Mouse (Mus musculus): ENCODE results near the gene Lipc. TPM values are rescaled to one million over a fixed set of nuclear protein-coding genes. Genes with fewer than 3 reads are reported as not detected.

Gene Lipc
- total and polyA plus RNA-seq, 2 experiments from 2014 or later, result not detected

DNA sequence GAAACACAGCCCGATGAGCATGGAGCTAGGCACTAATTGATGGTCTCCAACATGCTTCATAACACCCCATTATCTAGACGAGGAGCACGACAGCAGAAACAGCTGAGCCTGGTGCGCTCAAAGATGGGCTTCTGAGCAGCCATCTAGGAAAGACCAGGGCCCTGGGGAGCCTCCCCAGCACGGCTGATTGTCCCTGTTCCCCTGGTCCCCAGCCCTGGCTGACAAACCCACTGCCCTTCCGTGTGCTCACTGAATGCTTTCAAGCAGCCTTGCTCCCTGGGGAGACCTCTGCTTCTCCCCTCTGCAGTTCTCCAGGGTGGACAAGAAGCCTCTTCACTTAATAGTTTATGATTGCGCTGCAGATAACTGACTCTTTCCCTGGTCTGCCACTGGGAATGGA is 35.5 kb downstream of the Lipc start:
- no peaks in the 10 kb centered on the region for H3K9me3 ChIP-seq (ENCODE audit: low read length)
- ATAC-seq (ENCODE audit: low FRiP score) (no peak), DNase-seq (ENCODE audit: low spot score) (no peak)
- H3K4me2 ChIP-seq (ENCODE audit: low read depth, low read length, poor library complexity, severe bottlenecking), result no peak overlapping the region
- no peak overlapping the region for H3K9ac ChIP-seq (replicated peaks; ENCODE audit: low read length, poor library complexity, severe bottlenecking)
- no peak for TF ChIP-seq CTCF (IDR thresholded peaks at IDR 0.05)
- H3K4me3 ChIP-seq (ENCODE audit: low read depth, low read length), result no peak overlapping the region
- no peaks in the 10 kb centered on the region for H3K27me3 ChIP-seq (ENCODE audit: insufficient read depth, low read length)
- 60% methylated on average over 7 of the region's 7 CpGs for WGBS
- H3K27ac ChIP-seq (ENCODE audit: low read depth, low read length), result no peak overlapping the region
- no peaks in the 10 kb centered on the region for H3K36me3 ChIP-seq (ENCODE audit: insufficient read depth, low read length)
- no peaks in the 10 kb centered on the region for H3K4me1 ChIP-seq (ENCODE audit: insufficient read depth, low read length)

DNA sequence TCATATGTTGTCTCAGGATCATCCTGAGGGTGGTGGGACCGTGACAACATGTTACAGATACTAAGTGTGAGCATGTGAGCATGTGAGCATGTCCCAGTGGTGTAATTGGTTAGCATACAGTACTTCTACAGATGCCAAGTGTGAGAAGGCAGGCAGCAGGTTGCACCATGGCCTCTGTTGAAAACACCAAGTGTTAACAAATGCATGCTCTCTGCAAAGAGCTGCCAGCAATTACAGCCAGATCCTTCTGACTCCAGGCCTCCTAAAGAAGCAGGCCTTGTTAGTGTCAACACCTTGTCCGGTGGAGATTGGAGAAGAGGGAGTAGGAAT is 36.7 kb downstream of the Lipc start:
- H3K27me3 ChIP-seq (ENCODE audit: insufficient read depth, low read length), result no peaks in the 10 kb centered on the region
- no peaks in the 10 kb centered on the region for H3K36me3 ChIP-seq (ENCODE audit: insufficient read depth, low read length)
- no peak overlapping the region for H3K4me2 ChIP-seq (ENCODE audit: low read depth, low read length, poor library complexity, severe bottlenecking)
- no peak overlapping the region for H3K9ac ChIP-seq (replicated peaks; ENCODE audit: low read length, poor library complexity, severe bottlenecking)
- no peaks in the 10 kb centered on the region for H3K4me1 ChIP-seq (ENCODE audit: insufficient read depth, low read length)
- no peak for TF ChIP-seq CTCF (IDR thresholded peaks at IDR 0.05)
- H3K27ac ChIP-seq (ENCODE audit: low read depth, low read length), result no peak overlapping the region
- WGBS, result 82% methylated on average over 2 of the region's 2 CpGs
- DNase-seq (ENCODE audit: low spot score), result no peak
- H3K4me3 ChIP-seq (ENCODE audit: low read depth, low read length), result no peak overlapping the region
- H3K9me3 ChIP-seq (ENCODE audit: low read length), result no peaks in the 10 kb centered on the region
- ATAC-seq (ENCODE audit: low FRiP score), result no peak

DNA sequence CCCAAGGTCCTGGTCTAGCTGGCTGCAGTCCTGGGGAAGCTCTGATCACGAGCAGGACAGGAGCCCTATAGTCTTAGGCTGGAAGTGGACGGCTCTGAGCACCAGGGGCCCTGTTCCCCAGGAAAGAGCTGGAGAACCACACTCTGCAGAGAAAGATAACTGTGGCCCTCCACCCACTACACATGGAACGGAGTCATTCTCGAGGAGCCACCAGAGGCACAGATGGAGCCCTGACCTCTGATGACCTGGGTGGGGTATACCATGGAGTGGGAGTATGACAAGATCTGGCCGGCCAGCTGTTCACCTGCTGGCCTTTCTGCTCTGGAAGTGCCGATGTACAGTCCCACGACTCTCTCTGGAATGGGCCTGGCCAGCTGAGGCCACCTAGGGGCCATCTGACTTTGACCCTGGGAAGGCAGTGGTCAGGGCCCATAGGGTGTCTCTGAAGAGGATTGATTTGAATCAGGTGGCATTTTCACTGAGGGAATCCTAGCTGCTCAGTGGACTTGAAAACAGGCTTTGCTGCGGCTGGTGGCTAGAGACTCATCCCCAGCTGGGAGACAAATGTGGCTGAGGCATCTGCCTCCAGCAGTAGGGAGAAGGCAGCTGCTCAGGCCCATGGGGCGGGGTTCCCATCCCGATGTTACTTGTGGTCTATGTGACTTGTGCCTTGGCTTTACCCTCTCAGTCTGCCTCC is 37.2 kb downstream of the Lipc start:
- Histone ChIP-seq H3K4me3 (ENCODE audit: low read depth, low read length) (no peak overlapping the region), H3K9ac (replicated peaks; ENCODE audit: low read length, poor library complexity, severe bottlenecking) (no peak overlapping the region), H3K4me2 (ENCODE audit: low read depth, low read length, poor library complexity, severe bottlenecking) (no peak overlapping the region), H3K27ac (ENCODE audit: low read depth, low read length) (no peak overlapping the region), H3K9me3 (ENCODE audit: low read length) (no peaks in the 10 kb centered on the region), H3K36me3 (ENCODE audit: insufficient read depth, low read length) (no peaks in the 10 kb centered on the region), H3K27me3 (ENCODE audit: insufficient read depth, low read length) (no peaks in the 10 kb centered on the region), H3K4me1 (ENCODE audit: insufficient read depth, low read length) (no peaks in the 10 kb centered on the region)
- DNase-seq (ENCODE audit: low spot score), result no peak
- no peak for ATAC-seq (ENCODE audit: low FRiP score)
- WGBS, result 82% methylated on average over 10 of the region's 10 CpGs
- TF ChIP-seq CTCF (IDR thresholded peaks at IDR 0.05), result no peak

DNA sequence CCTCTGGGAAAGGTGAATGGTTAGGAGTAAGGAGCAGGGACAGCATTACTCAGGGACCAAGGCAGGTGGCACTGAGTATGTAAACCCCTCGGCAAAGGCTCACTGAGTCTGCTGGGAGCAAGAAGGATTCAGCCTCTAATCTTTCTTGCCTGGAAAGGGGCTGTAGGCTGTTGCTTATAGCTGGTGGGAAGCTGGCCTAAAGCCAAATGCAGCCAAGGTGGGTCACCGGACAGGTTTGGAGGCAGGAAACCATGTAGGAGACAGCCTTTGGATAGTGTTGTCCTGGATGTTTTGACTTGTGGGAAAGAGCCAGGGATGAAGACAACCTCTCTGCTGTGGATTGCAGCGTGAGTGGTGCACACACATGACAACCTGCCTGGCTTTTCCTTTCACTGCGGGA is 40.9 kb downstream of the Lipc start:
- no peaks in the 10 kb centered on the region for H3K36me3 ChIP-seq (ENCODE audit: insufficient read depth, low read length)
- DNase-seq (ENCODE audit: low spot score) (no peak), ATAC-seq (ENCODE audit: low FRiP score) (no peak)
- H3K4me1 ChIP-seq (ENCODE audit: insufficient read depth, low read length), result no peaks in the 10 kb centered on the region
- no peak for TF ChIP-seq CTCF (IDR thresholded peaks at IDR 0.05)
- H3K9me3 ChIP-seq (ENCODE audit: low read length), result no peaks in the 10 kb centered on the region
- H3K27me3 ChIP-seq (ENCODE audit: insufficient read depth, low read length), result no peaks in the 10 kb centered on the region
- 63% methylated on average over 4 of the region's 4 CpGs for WGBS
- H3K4me2 ChIP-seq (ENCODE audit: low read depth, low read length, poor library complexity, severe bottlenecking), result no peak overlapping the region
- H3K27ac ChIP-seq (ENCODE audit: low read depth, low read length), result no peak overlapping the region
- H3K4me3 ChIP-seq (ENCODE audit: low read depth, low read length), result no peak overlapping the region
- H3K9ac ChIP-seq (replicated peaks; ENCODE audit: low read length, poor library complexity, severe bottlenecking), result no peak overlapping the region

DNA sequence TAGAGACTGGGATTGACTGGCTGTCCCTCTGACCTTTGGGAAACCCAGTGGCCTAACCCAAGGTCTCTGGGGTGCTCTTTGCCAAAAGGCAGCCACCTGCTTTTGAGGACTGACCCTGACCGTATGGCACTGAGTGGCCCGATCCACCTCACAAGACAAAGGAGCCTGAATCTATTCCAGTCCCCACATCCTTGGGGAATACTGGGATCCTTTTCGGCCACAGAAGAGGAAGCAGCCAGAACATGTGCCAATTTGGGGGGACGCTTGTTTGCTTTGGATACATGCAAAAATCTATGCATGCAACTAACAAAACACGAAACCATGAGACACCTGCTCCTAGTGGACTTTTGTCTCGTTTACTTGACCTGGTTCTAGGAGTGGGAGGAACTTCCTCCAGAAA is 41.7 kb downstream of the Lipc start:
- no peak for TF ChIP-seq CTCF (IDR thresholded peaks at IDR 0.05)
- no peaks in the 10 kb centered on the region for H3K36me3 ChIP-seq (ENCODE audit: insufficient read depth, low read length)
- DNase-seq (ENCODE audit: low spot score) (no peak), ATAC-seq (ENCODE audit: low FRiP score) (no peak)
- 77% methylated on average over 6 of the region's 6 CpGs for WGBS
- no peak overlapping the region for H3K27ac ChIP-seq (ENCODE audit: low read depth, low read length)
- no peaks in the 10 kb centered on the region for H3K27me3 ChIP-seq (ENCODE audit: insufficient read depth, low read length)
- H3K4me3 ChIP-seq (ENCODE audit: low read depth, low read length), result no peak overlapping the region
- no peaks in the 10 kb centered on the region for H3K9me3 ChIP-seq (ENCODE audit: low read length)
- no peak overlapping the region for H3K9ac ChIP-seq (replicated peaks; ENCODE audit: low read length, poor library complexity, severe bottlenecking)
- no peaks in the 10 kb centered on the region for H3K4me1 ChIP-seq (ENCODE audit: insufficient read depth, low read length)
- no peak overlapping the region for H3K4me2 ChIP-seq (ENCODE audit: low read depth, low read length, poor library complexity, severe bottlenecking)

DNA sequence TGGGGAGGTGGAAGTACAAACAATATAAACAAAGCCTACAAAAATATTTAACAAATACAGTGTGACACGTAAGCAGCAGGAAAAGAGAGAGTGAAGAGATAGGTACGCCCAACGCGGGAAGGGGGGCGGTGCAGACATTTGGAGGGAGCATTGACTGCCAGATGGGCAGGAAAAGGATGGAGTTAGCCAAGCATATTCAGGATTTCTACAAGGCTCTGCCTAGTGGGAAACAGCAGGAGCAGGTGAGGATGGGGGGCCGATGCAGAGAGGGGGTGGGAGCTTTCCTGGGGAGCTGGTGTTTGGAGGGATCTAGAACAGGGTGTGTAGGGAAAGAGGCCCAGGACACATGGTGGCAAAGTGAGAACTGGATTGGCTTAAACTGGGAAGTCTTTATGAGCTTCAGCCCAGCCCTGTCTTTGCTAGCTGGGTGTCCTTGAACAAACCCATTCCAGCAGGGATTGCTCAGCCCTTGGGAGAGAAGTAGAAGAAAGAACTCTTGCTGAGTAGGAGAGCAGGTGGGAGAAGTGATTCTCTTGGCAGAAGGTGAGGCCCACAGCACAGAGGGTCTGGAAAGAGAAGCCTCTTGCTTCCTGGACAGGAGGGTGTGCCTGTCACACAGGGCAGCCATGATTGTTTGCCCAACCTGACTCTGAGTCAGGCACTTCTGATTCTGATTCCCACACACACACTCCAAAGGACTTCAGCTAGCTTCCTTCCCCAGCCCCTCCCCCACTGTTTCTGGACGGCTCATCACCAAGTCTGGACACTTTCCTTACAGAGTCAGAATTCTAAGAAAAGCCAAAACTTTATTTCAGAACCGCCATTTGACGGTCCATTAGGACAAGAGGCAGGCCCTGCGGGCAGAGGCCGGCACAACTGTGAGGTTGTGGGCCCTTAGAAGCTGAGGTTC is 49.0 kb downstream of the Lipc start:
- ATAC-seq (ENCODE audit: low FRiP score), result no peak

More for the DNA sequence above, 49.0 kb downstream of the Lipc start:
- no peak for TF ChIP-seq CTCF (IDR thresholded peaks at IDR 0.05)
- Histone ChIP-seq H3K4me1 (ENCODE audit: insufficient read depth, low read length) (no peaks in the 10 kb centered on the region), H3K4me2 (ENCODE audit: low read depth, low read length, poor library complexity, severe bottlenecking) (no peak overlapping the region), H3K9me3 (ENCODE audit: low read length) (no peaks in the 10 kb centered on the region), H3K9ac (replicated peaks; ENCODE audit: low read length, poor library complexity, severe bottlenecking) (no peak overlapping the region), H3K36me3 (ENCODE audit: insufficient read depth, low read length) (no peaks in the 10 kb centered on the region), H3K4me3 (ENCODE audit: low read depth, low read length) (no peak overlapping the region), H3K27me3 (ENCODE audit: insufficient read depth, low read length) (no peaks in the 10 kb centered on the region), H3K27ac (ENCODE audit: low read depth, low read length) (no peak overlapping the region)
- WGBS, result 90% methylated on average over 11 of the region's 11 CpGs
- no peak for DNase-seq (ENCODE audit: low spot score)
